Mouse (Mus musculus) liver, embryonic 13.5 days (tissue): Measurements from ENCODE around the gene Ptpn13. TPM values are rescaled to one million over a fixed set of nuclear protein-coding genes. Genes with fewer than 3 reads are reported as not detected.

Source experiments
- ATAC-seq: fragments of 200-750 bp; cut with Nextera tagmentation; 2 replicates; pipeline ENCODE4 v1.8.0; 2017; ENCODE audit warnings: low read depth, mild to moderate bottlenecking, moderate number of reproducible peaks, moderate library complexity
- DNase-seq: peaks from one replicate; pipeline ENCODE4 v3.0.0; 2022
- H3K27ac ChIP-seq: fragments of 300-500 bp; sonication (generic); 2 replicates; pipeline ENCODE4 v1.5.1; 2015; ENCODE audit warnings: moderate library complexity, mild to moderate bottlenecking, inconsistent platforms
- H3K27me3 ChIP-seq: fragments of 300-500 bp; sonication (generic); 2 replicates; pipeline ENCODE4 v1.6.1; 2015; ENCODE audit warnings: mild to moderate bottlenecking, inconsistent platforms
- H3K36me3 ChIP-seq: fragments of 300-500 bp; sonication (generic); 2 replicates; pipeline ENCODE4 v1.6.1; 2015; ENCODE audit warnings: mild to moderate bottlenecking, inconsistent platforms
- H3K4me1 ChIP-seq: fragments of 300-500 bp; sonication (generic); replicated peaks from 2 replicates; pipeline ENCODE4 v1.6.1; 2015; ENCODE audit warnings: inconsistent platforms
- H3K4me2 ChIP-seq: fragments of 300-500 bp; sonication (generic); 2 replicates; pipeline ENCODE4 v1.6.1; 2015; ENCODE audit warnings: inconsistent platforms, mild to moderate bottlenecking, moderate library complexity
- H3K4me3 ChIP-seq: fragments of 300-500 bp; sonication (generic); replicated peaks from 2 replicates; pipeline ENCODE4 v1.5.1; 2015; ENCODE audit warnings: mild to moderate bottlenecking, inconsistent platforms
- H3K9ac ChIP-seq: fragments of 300-500 bp; sonication (generic); 2 replicates; pipeline ENCODE4 v1.6.1; 2015; ENCODE audit warnings: mild to moderate bottlenecking, inconsistent platforms
- H3K9me3 ChIP-seq: fragments of 300-500 bp; sonication (generic); replicated peaks from 2 replicates; pipeline ENCODE4 v1.6.1; 2016; ENCODE audit warnings: inconsistent platforms
- WGBS: fragments of 180-500 bp; shearing (Covaris S2); methylation state at CpG from one replicate; pipeline ENCODE4 v1.1.7; 2015; ENCODE audit not compliant: insufficient replicate concordance; 5-methylcytosine and 5-hydroxymethylcytosine counted together
- polyA plus RNA-seq: library from polyadenylated mRNA; unstranded; fragments of >200 nt; fragmentation: Nextera tagmentation; extraction: Ambion mirVana; gene quantifications from 2 replicates; pipeline ENCODE4 v1.2.1, GENCODE M21; 2015

Ptpn13 gene
- polyA plus RNA-seq, 1 experiment from 2014 or later, result 0.99 TPM

DNA sequence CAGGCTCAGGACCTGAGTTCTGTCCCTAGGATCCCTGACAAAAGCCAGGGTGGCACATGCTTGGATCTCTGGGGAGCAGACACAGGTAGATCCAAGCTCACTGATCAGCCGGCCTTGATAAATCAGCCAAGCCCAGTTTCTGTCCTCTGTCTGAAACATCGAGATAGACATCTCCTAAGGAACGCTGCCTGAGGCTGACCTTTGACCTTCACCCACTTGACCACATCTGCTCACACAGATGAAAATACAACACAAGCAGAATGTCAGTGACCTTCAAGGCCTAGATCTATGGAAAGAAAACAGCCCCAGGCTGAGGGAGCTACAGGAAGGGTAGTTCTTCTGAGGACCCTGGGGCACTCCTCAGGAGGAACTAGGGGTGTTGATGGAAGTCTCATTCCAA is 97.4 kb downstream of the Ptpn13 start:
- H3K27me3 ChIP-seq, result no peaks in the 10 kb centered on the region
- no peak overlapping the region for H3K4me2 ChIP-seq
- 61% methylated on average over 3 of the region's 3 CpGs for WGBS
- ATAC-seq (no peak), DNase-seq (no peak)
- H3K9ac ChIP-seq, result no peak overlapping the region
- H3K4me1 ChIP-seq, result 0 out of 2 replicates have a peak, but pooled peaks cover 3% of the 10 kb centered on the region
- H3K4me3 ChIP-seq, result no peak overlapping the region
- no peaks in the 10 kb centered on the region for H3K9me3 ChIP-seq
- no peaks in the 10 kb centered on the region for H3K36me3 ChIP-seq
- no peak overlapping the region for H3K27ac ChIP-seq

DNA sequence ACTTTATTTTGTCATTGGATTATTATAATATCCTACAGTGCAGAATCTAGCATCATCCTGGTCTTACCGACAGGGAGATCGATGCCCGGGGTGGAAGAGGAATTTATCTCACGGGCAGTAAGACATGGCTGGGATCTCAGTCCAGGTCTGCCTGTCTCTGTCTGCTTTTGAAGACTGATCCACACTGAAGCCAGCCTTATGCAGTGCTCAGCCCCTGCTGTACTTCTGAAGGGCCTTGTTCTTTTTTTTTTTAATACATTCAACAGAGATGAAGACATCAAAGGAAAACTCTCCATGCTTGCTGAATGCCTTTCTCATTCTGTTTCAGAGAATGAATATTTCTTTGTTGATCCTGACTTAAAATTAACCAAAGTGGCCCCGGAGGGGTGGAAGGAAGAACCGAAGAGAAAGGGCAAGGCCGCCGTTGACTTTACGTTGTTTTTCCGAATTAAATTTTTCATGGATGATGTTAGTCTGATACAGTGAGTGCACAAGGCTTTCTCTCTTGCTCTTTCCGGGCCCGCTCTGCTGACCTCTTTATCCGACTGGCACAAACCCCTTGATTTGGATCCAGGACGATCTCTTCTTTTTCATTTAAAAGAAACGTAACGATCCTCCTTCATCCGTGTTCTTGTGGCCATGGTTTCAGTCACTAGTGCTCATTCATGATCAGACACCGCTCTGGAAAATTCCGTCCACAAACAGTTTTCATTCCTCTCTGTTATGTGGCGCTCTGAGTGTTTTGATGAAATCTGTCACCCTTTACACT is 101.9 kb downstream of the Ptpn13 start:
- H3K4me1 ChIP-seq, result no peaks in the 10 kb centered on the region
- H3K27me3 ChIP-seq, result no peaks in the 10 kb centered on the region
- ATAC-seq (no peak), DNase-seq (no peak)
- 82% methylated on average over 20 of the region's 20 CpGs for WGBS
- no peak overlapping the region for H3K4me2 ChIP-seq
- no peaks in the 10 kb centered on the region for H3K9me3 ChIP-seq
- no peaks in the 10 kb centered on the region for H3K36me3 ChIP-seq
- H3K4me3 ChIP-seq, result no peak overlapping the region
- no peak overlapping the region for H3K9ac ChIP-seq
- no peak overlapping the region for H3K27ac ChIP-seq

DNA sequence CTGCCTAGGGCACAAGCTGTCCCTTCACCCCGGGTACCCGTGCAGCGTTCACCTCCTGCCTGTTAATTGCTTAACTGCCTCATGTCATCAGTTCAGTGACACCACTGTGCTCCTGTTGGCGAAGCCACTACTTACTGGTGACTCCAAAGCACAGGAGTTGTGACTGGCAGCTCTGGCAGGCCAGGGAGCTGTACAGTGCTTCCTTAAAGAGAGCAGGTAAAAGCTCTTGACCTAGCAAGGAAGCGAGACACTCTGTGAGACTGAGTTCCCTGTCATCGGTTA is 102.4 kb downstream of the Ptpn13 start:
- H3K9me3 ChIP-seq, result no peaks in the 10 kb centered on the region
- WGBS, result 73% methylated on average over 6 of the region's 6 CpGs
- H3K4me3 ChIP-seq, result no peak overlapping the region
- H3K4me1 ChIP-seq, result no peaks in the 10 kb centered on the region
- ATAC-seq (no peak), DNase-seq (no peak)
- H3K27ac ChIP-seq, result no peak overlapping the region
- no peak overlapping the region for H3K9ac ChIP-seq
- H3K36me3 ChIP-seq, result no peaks in the 10 kb centered on the region
- no peaks in the 10 kb centered on the region for H3K27me3 ChIP-seq
- H3K4me2 ChIP-seq, result no peak overlapping the region

DNA sequence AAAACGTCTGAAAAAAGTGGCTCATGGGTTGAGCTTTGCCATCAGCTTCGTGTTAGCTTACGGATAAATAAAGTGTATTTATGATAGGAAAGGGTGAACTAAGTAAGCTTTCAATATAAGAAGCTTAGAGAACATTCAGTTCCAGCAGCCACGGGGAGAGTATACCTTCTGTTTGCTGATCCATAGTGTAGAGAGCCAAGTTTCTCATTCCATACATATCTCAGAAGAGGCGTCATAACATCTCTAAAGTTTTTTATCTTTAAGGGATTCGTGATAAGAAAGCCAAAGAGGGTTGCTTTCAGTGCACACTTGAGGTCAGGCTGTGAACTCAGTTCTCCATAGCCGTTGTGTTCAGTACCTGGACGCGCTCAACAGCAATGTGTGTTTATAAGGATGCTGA is 105.2 kb downstream of the Ptpn13 start:
- Histone ChIP-seq H3K4me1 (no peaks in the 10 kb centered on the region), H3K4me3 (no peak overlapping the region), H3K9ac (no peak overlapping the region), H3K27me3 (no peaks in the 10 kb centered on the region), H3K4me2 (no peak overlapping the region), H3K27ac (no peak overlapping the region), H3K36me3 (no peaks in the 10 kb centered on the region), H3K9me3 (no peaks in the 10 kb centered on the region)
- no peak for ATAC-seq
- DNase-seq, result no peak
- WGBS, result 60% methylated on average over 9 of the region's 9 CpGs

DNA sequence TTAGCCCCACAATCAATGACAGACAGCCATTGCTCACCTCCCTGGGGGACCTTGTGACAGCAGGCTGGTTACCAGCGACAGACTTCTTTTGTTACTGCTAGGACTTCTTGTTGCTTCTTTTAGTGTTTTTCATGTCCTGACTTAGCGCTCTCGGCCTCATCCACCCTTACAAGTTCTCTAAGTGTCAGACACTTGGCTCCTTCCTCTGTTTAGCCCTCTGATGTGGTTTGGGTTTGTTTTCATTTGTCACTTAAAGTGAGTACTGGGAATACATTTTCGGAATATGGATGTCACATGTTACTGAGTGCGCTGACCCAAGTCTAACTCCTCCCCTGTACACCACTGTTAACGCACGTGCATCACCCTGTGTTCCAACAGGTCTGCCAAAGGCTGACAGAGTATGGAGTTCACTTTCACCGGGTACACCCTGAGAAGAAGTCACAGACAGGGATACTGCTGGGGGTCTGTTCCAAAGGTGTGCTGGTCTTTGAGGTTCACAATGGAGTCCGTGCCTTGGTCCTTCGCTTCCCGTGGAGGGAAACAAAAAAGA is 107.9 kb downstream of the Ptpn13 start:
- ATAC-seq, result no peak
- Histone ChIP-seq H3K4me3 (no peak overlapping the region), H3K27ac (no peak overlapping the region), H3K27me3 (no peaks in the 10 kb centered on the region), H3K4me2 (no peak overlapping the region), H3K36me3 (no peaks in the 10 kb centered on the region), H3K9ac (no peak overlapping the region), H3K4me1 (no peaks in the 10 kb centered on the region), H3K9me3 (no peaks in the 10 kb centered on the region)
- WGBS, result 79% methylated on average over 11 of the region's 11 CpGs
- no peak for DNase-seq

DNA sequence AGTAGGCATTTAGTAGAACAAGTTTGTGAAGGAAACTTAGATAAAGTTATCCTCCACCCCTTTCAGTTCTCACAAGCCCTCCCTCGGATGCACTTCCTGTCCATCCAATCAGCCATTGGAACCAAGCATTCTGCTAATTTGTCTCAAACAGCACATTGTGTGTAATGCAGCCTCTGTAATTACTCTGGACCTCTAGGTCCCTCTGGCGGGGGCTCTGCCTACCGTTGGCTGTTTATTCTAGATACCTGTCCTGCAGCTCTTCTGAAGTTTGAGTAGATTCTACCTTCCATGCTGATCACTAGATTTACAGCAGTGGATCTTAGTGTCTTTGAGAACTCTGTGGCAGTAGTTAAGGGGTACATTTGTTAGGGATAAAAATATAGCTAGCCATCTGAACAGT is 109.5 kb downstream of the Ptpn13 start:
- H3K4me2 ChIP-seq, result no peak overlapping the region
- no peaks in the 10 kb centered on the region for H3K36me3 ChIP-seq
- no peak for DNase-seq
- no peaks in the 10 kb centered on the region for H3K27me3 ChIP-seq
- H3K27ac ChIP-seq, result no peak overlapping the region
- 68% methylated on average over 3 of the region's 3 CpGs for WGBS
- no peaks in the 10 kb centered on the region for H3K9me3 ChIP-seq
- H3K4me1 ChIP-seq, result no peaks in the 10 kb centered on the region
- H3K9ac ChIP-seq, result no peak overlapping the region
- ATAC-seq, result no peak
- H3K4me3 ChIP-seq, result no peak overlapping the region

DNA sequence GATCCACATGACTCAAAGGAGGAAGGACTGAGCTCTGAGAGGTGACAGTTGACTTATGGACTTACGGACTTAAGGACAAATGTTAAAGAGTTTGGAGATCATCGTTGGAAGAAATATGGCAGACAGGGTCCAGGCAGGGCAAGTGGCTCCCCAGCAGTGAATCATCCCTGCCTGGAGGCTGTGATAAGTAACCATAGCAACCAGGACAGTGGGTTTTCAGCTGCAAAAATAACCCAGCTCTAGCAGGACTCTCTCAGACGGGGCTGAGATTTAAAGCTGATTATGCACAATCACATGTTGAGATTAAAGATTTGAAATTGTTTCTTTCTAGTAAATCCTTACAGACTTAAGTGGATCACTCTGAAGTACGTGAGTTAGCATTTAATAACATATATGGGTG is 112.4 kb downstream of the Ptpn13 start:
- Histone ChIP-seq H3K27ac (no peak overlapping the region), H3K36me3 (no peaks in the 10 kb centered on the region)
- WGBS, result 51% methylated on average over 4 of the region's 4 CpGs

DNA sequence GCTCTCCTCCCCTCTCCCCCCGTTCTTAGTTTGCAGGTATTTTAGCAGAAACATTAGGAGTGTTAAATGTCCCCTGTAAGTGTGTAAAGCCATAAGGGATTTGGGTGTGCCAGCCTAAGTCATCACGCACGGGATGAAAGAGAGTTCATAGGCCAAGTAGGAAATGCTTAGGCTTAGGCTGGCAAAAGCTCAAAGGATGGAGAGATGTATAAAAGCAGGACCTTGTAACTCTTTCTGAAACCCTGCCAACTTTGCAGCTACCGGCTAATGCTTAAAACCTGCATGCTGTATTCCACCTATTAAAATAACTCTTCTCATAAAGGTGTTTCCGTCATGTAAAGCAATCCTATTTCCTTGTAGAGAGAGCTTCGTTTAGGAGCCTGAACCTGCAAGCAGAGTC is 115.6 kb downstream of the Ptpn13 start:
- no peaks in the 10 kb centered on the region for H3K27me3 ChIP-seq
- no peak overlapping the region for H3K4me3 ChIP-seq
- H3K4me1 ChIP-seq, result no peaks in the 10 kb centered on the region
- DNase-seq (no peak), ATAC-seq (no peak)
- H3K36me3 ChIP-seq, result no peaks in the 10 kb centered on the region
- no peak overlapping the region for H3K27ac ChIP-seq
- 68% methylated on average over 6 of the region's 6 CpGs for WGBS
- no peak overlapping the region for H3K9ac ChIP-seq
- no peak overlapping the region for H3K4me2 ChIP-seq
- H3K9me3 ChIP-seq, result no peaks in the 10 kb centered on the region

More for the DNA sequence above, 112.4 kb downstream of the Ptpn13 start:
- H3K4me2 ChIP-seq, result no peak overlapping the region
- no peak overlapping the region for H3K4me3 ChIP-seq
- DNase-seq (no peak), ATAC-seq (no peak)
- H3K9ac ChIP-seq, result no peak overlapping the region
- no peaks in the 10 kb centered on the region for H3K27me3 ChIP-seq
- H3K9me3 ChIP-seq, result no peaks in the 10 kb centered on the region
- H3K4me1 ChIP-seq, result no peaks in the 10 kb centered on the region

DNA sequence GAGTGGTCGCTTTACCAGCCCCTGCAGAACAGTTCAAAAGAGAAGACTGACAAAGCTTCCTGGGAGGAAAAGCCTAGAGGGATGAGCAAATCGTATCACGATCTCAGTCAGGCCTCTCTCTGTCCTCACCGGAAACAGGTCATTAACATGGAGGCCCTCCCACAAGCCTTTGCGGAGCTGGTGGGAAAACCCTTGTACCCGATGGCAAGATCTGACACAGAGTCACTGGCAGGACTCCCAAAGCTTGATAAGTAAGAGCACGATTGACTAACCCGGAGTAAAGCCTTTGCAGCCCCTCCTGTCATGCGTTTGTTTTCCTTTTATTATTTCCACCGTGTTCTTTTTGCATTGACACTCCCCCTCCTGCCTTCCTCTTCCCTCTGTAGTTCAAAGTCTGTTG is 116.1 kb downstream of the Ptpn13 start:
- ATAC-seq (no peak), DNase-seq (no peak)
- no peaks in the 10 kb centered on the region for H3K4me1 ChIP-seq
- no peaks in the 10 kb centered on the region for H3K27me3 ChIP-seq
- no peak overlapping the region for H3K4me2 ChIP-seq
- no peaks in the 10 kb centered on the region for H3K36me3 ChIP-seq
- no peak overlapping the region for H3K27ac ChIP-seq
- H3K4me3 ChIP-seq, result no peak overlapping the region
- no peaks in the 10 kb centered on the region for H3K9me3 ChIP-seq
- WGBS, result 73% methylated on average over 10 of the region's 10 CpGs
- no peak overlapping the region for H3K9ac ChIP-seq

DNA sequence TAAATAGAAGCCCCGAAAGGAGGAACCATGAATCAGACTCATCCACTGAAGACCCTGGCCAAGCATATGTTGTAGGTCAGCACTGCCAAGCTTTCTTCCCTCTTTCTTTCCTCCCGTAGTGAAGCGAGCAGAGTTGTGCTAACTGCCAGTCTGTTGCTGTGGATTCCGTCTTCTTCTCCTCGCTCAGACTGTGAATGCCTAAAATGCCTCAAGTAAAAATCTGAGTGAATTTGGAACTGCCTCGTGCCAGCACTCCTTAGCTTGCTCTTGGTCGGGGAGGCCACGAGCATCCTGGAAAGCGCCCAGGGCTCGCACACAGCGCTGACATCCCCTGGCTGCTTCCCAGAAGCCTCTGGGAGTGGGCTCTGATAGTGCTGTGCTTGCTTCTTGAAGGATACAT is 116.5 kb downstream of the Ptpn13 start:
- Histone ChIP-seq H3K9ac (no peak overlapping the region), H3K4me2 (no peak overlapping the region), H3K4me1 (no peaks in the 10 kb centered on the region), H3K27me3 (no peaks in the 10 kb centered on the region), H3K27ac (no peak overlapping the region), H3K9me3 (no peaks in the 10 kb centered on the region), H3K4me3 (no peak overlapping the region), H3K36me3 (no peaks in the 10 kb centered on the region)
- WGBS, result 70% methylated on average over 11 of the region's 11 CpGs
- DNase-seq, result no peak
- no peak for ATAC-seq

DNA sequence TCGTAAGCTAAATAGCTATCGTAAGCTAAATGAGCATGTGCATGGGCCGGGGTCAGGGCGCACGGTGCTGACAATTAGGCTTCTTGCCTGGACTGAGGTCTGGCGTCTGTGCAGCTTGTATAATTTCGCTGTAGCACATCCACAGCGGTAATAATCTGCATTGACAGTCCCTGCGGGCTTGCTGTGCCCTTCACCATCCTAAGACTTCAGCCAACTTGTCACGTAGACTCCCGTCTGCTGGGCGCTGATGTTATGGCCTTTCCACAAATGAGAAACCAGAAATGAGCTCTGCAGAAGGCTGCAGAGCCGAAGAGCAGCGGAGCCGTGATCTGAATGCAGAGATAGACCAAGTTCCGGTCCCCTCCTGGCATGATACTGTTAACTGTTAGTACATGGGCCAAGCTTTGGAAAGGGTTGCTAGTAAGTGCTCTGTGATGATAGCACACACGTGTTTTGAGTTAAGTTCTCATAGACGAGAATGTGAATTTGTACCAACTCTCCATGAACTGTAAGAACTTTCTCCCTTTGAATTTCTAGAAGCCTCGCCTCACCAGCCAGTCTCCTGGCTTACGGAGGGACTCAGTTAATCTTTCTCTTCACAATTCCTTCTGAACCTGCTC is 120.5 kb downstream of the Ptpn13 start:
- Histone ChIP-seq H3K9me3 (no peaks in the 10 kb centered on the region), H3K4me3 (no peak overlapping the region), H3K9ac (no peak overlapping the region), H3K36me3 (no peaks in the 10 kb centered on the region), H3K27me3 (no peaks in the 10 kb centered on the region), H3K4me2 (no peak overlapping the region), H3K27ac (no peak overlapping the region), H3K4me1 (no peaks in the 10 kb centered on the region)
- ATAC-seq, result no peak
- WGBS, result 80% methylated on average over 20 of the region's 20 CpGs
- no peak for DNase-seq

DNA sequence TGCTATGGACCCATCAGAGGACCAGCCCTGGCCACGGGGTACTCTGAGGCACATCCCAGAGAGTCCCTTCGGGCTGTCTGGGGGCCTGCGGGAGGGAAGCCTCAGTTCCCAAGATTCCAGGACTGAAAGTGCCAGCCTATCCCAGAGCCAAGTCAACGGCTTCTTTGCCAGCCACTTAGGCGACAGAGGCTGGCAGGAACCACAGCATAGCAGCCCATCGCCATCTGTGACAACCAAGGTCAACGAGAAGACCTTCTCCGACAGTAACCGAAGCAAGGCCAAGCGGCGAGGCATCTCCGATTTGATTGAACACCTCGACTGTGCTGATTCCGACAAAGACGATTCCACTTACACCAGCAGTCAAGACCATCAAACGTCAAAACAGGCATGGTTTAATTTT is 129.8 kb downstream of the Ptpn13 start:
- H3K27ac ChIP-seq, result no peak overlapping the region
- ATAC-seq (no peak), DNase-seq (no peak)
- H3K36me3 ChIP-seq, result no peaks in the 10 kb centered on the region
- H3K9ac ChIP-seq, result no peak overlapping the region
- no peak overlapping the region for H3K4me2 ChIP-seq
- H3K4me1 ChIP-seq, result no peaks in the 10 kb centered on the region
- no peaks in the 10 kb centered on the region for H3K27me3 ChIP-seq
- H3K4me3 ChIP-seq, result no peak overlapping the region
- no peaks in the 10 kb centered on the region for H3K9me3 ChIP-seq
- WGBS, result 83% methylated on average over 16 of the region's 16 CpGs
